Mouse (Mus musculus) stomach, postnatal 0 days (tissue): ENCODE measurements around the gene Tmem214.

Experiments used
- CTCF ChIP-seq: IDR thresholded peaks from 2 replicates; pipeline ENCODE4 v1.5.1; 2016; ENCODE audit warnings: antibody characterized with exemption, low read depth, mild to moderate bottlenecking, moderate library complexity
- EP300 ChIP-seq: optimal IDR thresholded peaks from 2 replicates; pipeline ENCODE3; 2016; ENCODE audit warnings: antibody characterized with exemption

GRCm38 (mm10) chr5:30926073-30926472 lies 58.3 kb downstream of the Tmem214 start:
- TF ChIP-seq EP300 (no peak), CTCF (no peak)
